Mouse (Mus musculus) lung, adult 2 months (tissue): ENCODE data around the gene Angpt4.

Source experiments
- CTCF ChIP-seq: fragments of 200-500 bp; IDR thresholded peaks from 2 replicates; pipeline ENCODE4 v1.5.1; 2011; ENCODE audit warnings: mild to moderate bottlenecking, low read length, control low read depth; ENCODE audit not compliant: insufficient read depth
- POLR2A ChIP-seq: fragments of 200-500 bp; IDR thresholded peaks from 2 replicates; pipeline ENCODE4 v1.6.1; 2011; ENCODE audit warnings: low read depth, mild to moderate bottlenecking, control low read depth, low read length, borderline replicate concordance; ENCODE audit errors: extremely low read depth

DNA sequence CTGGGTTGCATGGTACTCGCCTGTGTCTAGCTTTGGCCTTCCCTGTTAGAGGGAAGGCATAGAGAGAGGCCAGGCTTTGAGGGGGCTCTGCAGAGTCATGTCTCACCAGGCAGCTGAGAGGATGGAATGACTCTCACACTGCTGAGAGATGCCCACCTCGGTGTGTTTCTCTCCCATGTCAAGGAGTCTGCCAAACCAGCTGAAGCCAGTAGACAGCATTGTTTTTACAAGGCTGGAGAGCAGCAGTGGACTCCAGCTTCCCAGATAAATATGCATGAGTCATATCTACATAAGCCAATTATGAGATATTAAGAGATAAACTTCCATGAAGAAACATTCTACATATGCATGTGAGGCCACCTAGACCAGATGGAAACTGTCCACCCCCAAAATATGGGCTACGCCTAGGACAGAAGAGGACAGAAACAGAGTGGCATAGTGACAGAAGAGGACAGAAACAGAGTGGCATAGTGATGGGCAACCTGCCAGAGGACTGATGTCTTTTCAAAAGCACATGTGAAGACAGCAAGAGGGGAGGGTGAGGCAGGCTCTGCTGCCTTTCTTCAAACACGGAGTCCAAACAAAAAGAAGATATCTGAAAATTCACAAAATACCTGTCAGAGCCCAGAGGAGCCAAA, 45.6 kb downstream of the Angpt4 start:
- no peak for TF ChIP-seq CTCF
- TF ChIP-seq POLR2A = no peak
